26 mouse cellular contexts compared by ENCODE assay signal in the genomic region with DNA sequence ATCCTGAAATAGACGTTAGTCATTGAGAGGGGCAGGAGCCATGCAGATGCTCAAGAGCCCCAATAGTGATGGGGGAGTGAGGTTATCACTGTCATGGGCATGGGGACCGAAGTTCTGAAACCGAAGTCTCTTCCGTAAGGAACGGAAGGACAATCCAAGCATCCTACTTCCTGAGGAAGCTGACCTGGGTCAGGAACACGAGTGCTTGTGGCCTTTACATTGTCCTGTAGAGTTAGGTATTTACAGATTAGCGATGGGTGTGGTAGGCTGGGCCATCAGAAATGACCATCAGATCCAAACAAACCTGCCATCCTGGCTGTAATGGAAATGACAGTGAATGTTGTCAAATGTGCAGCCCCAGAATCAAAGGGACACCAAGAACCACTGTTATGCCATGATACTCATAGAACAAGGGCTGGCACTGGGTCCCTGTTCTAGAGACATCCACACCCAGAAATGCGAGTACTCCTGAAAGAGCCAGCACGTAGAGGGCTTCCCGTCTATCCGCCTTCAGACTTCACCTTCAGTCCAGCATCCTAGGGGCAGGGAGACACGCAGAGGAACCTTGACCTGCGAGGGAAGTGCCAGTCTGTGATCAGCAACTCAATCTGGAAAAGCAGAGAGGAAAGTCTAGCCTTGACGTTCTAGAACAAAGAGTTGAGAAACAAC. TPM values are rescaled to one million over a fixed set of nuclear protein-coding genes. Genes with fewer than 3 reads are reported as not detected.
"Had no signal": no experiment of that assay in that cellular context is flagged by ENCODE, and none has a peak within 500 bp of the region (broad histone marks: within the 10 kb centered on the region; RNA-seq: fewer than 3 reads in every experiment).

No protein-coding gene starts in this region.

- H3K27ac ChIP-seq: midbrain, embryonic 10.5 days; midbrain, embryonic 12.5 days; neural tube, embryonic 13.5 days; neural tube, embryonic 15.5 days had no signal

- ATAC-seq: midbrain, embryonic 16.5 days had no signal

- H3K27me3 ChIP-seq: neural tube, embryonic 13.5 days had no signal

- DNase-seq: lung, adult 18-20 months; lung, embryonic 14.5 days; lung, postnatal 14 days; midbrain, embryonic 14.5 days; retina, postnatal 1 day; right cerebral cortex, adult 18-20 months; right cerebral cortex, postnatal 25 days; right cerebral cortex, postnatal 4 days; spleen, adult 18-20 months; thymus, adult 18-20 months; thymus, postnatal 14 days; thymus, postnatal 36 days had no signal

- H3K4me2 ChIP-seq: lung, embryonic 14.5 days; midbrain, embryonic 12.5 days; neural tube, embryonic 13.5 days; neural tube, embryonic 15.5 days had no signal

- H3K9ac ChIP-seq: lung, embryonic 14.5 days; midbrain, embryonic 12.5 days; neural tube, embryonic 13.5 days; neural tube, embryonic 15.5 days had no signal

- H3K9me3 ChIP-seq: midbrain, embryonic 10.5 days; midbrain, embryonic 12.5 days; neural tube, embryonic 13.5 days; neural tube, embryonic 15.5 days had no signal

- H3K36me3 ChIP-seq: midbrain, embryonic 10.5 days; midbrain, embryonic 12.5 days; neural tube, embryonic 13.5 days; neural tube, embryonic 15.5 days had no signal

- H3K4me3 ChIP-seq: midbrain, embryonic 10.5 days; midbrain, embryonic 12.5 days; myocyte; neural tube, embryonic 13.5 days; neural tube, embryonic 15.5 days had no signal

RNA-seq across cellular contexts. Expression of gene Tmem247, which starts 14.6 kb away (rescaled TPM):
- total RNA-seq: megakaryocyte, adult 5-6 weeks; megakaryocyte-erythroid progenitor cell, adult 5-6 weeks had no signal
- polyA plus RNA-seq: lung, embryonic 14.5 days; lung, embryonic 16.5 days; midbrain, embryonic 10.5 days; midbrain, embryonic 12.5 days; midbrain, embryonic 14.5 days; midbrain, embryonic 16.5 days; myocyte; neural tube, embryonic 11.5 days; neural tube, embryonic 13.5 days; neural tube, embryonic 15.5 days; small intestine, adult 2 months; stomach, embryonic 14.5 days; stomach, embryonic 16.5 days; thymus, postnatal 0 days had no signal

RNA-seq across cellular contexts. Expression of gene Atp6v1e2, which starts 45.2 kb away (rescaled TPM):
- total RNA-seq: megakaryocyte, adult 5-6 weeks; megakaryocyte-erythroid progenitor cell, adult 5-6 weeks had no signal
- polyA plus RNA-seq: lung, embryonic 14.5 days; lung, embryonic 16.5 days; midbrain, embryonic 10.5 days; midbrain, embryonic 14.5 days; midbrain, embryonic 16.5 days; myocyte; neural tube, embryonic 11.5 days; neural tube, embryonic 13.5 days; neural tube, embryonic 15.5 days; small intestine, adult 2 months; stomach, embryonic 14.5 days; thymus, postnatal 0 days had no signal
